Mouse (Mus musculus) neural tube, embryonic 14.5 days (tissue): ENCODE results near the gene Gm35315. TPM values are rescaled to one million over a fixed set of nuclear protein-coding genes. Genes with fewer than 3 reads are reported as not detected.

Experiments
- ATAC-seq: fragments of 200-750 bp; cut with Nextera tagmentation; 2 replicates; pipeline ENCODE4 v1.8.0; 2017; ENCODE audit warnings: low read depth, mild to moderate bottlenecking, moderate TSS enrichment, moderate library complexity
- H3K27ac ChIP-seq: fragments of 300-500 bp; sonication (generic); 2 replicates; pipeline ENCODE4 v1.5.1; 2014; ENCODE audit warnings: low read depth, mild to moderate bottlenecking, control low read depth, low read length, moderate library complexity, mixed read lengths
- H3K27me3 ChIP-seq: fragments of 300-500 bp; sonication (generic); 2 replicates; pipeline ENCODE4 v1.6.1; 2014; ENCODE audit warnings: low read length; ENCODE audit not compliant: control insufficient read depth, insufficient read depth
- H3K36me3 ChIP-seq: fragments of 300-500 bp; sonication (generic); 2 replicates; pipeline ENCODE4 v1.6.1; 2014; ENCODE audit warnings: low read length, mixed read lengths; ENCODE audit not compliant: control insufficient read depth, insufficient read depth
- H3K4me1 ChIP-seq: fragments of 300-500 bp; sonication (generic); 2 replicates; pipeline ENCODE4 v1.6.1; 2014; ENCODE audit warnings: low read length; ENCODE audit not compliant: control insufficient read depth, insufficient read depth
- H3K4me2 ChIP-seq: fragments of 300-500 bp; sonication (generic); 2 replicates; pipeline ENCODE4 v1.6.1; 2014; ENCODE audit warnings: mild to moderate bottlenecking, low read depth, low read length, control low read depth
- H3K4me3 ChIP-seq: fragments of 300-500 bp; sonication (generic); 2 replicates; pipeline ENCODE4 v1.5.1; 2014; ENCODE audit warnings: low read depth, low read length, control low read depth, mixed read lengths
- H3K9ac ChIP-seq: fragments of 300-500 bp; sonication (generic); replicated peaks from 2 replicates; pipeline ENCODE4 v1.6.1; 2014; ENCODE audit warnings: low read depth, mild to moderate bottlenecking, control low read depth, low read length, mixed read lengths
- H3K9me3 ChIP-seq: fragments of 300-500 bp; sonication (generic); 2 replicates; pipeline ENCODE4 v1.6.1; 2016; ENCODE audit warnings: low read length; ENCODE audit not compliant: control insufficient read depth
- WGBS: fragments of 180-500 bp; shearing (Covaris S2); extraction: QIAGEN DNeasy Blood & Tissue Kit; methylation state at CpG from one replicate; pipeline ENCODE4 v1.1.7; 2014; 5-methylcytosine and 5-hydroxymethylcytosine counted together
- polyA plus RNA-seq: library from polyadenylated mRNA; unstranded; fragments of >200 nt; fragmentation: Nextera tagmentation; extraction: Ambion mirVana; gene quantifications from 2 replicates; pipeline ENCODE4 v1.2.1, GENCODE M21; 2014

The Gm35315 gene
- polyA plus RNA-seq, 1 experiment from 2014 or later: 0.50 TPM

DNA sequence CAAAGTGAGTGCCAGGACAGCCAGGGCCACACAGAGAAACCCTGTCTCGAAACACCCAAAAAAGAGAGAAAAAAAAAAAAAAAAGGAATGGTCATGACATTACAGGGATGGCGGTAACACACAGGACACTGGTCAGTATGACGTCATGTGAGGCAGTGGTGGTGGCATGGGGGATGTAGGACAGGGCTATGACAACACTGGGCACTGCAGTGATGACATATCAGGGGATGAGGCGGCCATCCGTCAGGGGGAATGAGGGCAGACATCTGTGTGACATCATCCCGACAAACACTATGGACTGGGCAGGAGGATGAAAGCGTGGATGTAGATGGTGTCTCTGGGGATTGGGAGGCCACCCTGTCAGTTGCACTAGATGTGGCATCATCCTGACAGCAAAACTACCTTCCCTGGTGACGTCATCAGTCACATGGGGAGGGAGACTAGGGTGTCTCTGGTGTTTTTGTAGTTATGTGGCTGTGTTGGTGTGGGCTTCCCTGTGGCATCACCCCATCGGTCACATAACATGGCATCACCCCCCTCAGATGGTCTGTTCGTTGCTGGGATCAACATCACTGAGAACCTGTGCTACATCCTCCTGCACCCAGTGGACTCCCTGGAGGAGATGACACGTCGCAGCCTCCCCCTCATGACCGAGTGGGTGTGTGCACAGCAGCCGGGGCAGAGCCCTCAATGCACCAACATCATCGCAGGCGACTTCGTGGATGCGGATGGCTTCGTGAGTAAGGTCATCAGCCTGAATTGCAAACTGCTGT, 8.8 kb upstream of the Gm35315 start:
- Histone ChIP-seq H3K27ac (no peak overlapping the region), H3K4me1 (peaks cover 23% of the 10 kb centered on the region; the same call in 1 of the 2 replicates), H3K27me3 (no peaks in the 10 kb centered on the region), H3K4me2 (no peak overlapping the region), H3K9me3 (no peaks in the 10 kb centered on the region), H3K4me3 (no peak overlapping the region), H3K36me3 (peaks cover 28% of the 10 kb centered on the region), H3K9ac (no peak overlapping the region)
- 94% methylated on average over 19 of the region's 19 CpGs for WGBS
- ATAC-seq: no peak

DNA sequence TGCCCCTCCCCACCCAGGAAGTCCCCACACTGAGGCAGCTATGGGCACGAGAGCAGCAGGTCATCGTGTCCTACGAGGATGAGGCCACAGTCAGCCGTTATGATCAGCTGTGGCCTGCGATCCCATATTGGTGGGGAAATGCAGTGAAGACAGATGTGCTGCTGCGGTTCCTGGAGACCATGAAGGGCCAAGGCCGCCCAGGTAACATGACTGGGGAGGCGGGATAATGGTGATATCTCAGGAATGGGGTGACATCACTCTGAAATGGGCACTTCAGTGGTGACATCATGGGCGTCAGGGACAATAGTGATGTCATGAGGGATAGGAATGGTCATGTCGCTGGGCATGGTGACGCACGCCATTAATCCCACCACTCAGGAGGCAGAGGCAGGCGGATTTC, 8.2 kb upstream of the Gm35315 start:
- Histone ChIP-seq H3K4me3 (no peak overlapping the region), H3K9ac (no peak overlapping the region), H3K27me3 (no peaks in the 10 kb centered on the region), H3K4me2 (peak overlapping the region; percentile 65; the same call in 1 of the 2 replicates), H3K9me3 (no peaks in the 10 kb centered on the region), H3K36me3 (peaks cover 28% of the 10 kb centered on the region), H3K27ac (no peak overlapping the region), H3K4me1 (peaks cover 23% of the 10 kb centered on the region; the same call in 1 of the 2 replicates)
- 87% methylated on average over 13 of the region's 13 CpGs for WGBS
- no peak for ATAC-seq

DNA sequence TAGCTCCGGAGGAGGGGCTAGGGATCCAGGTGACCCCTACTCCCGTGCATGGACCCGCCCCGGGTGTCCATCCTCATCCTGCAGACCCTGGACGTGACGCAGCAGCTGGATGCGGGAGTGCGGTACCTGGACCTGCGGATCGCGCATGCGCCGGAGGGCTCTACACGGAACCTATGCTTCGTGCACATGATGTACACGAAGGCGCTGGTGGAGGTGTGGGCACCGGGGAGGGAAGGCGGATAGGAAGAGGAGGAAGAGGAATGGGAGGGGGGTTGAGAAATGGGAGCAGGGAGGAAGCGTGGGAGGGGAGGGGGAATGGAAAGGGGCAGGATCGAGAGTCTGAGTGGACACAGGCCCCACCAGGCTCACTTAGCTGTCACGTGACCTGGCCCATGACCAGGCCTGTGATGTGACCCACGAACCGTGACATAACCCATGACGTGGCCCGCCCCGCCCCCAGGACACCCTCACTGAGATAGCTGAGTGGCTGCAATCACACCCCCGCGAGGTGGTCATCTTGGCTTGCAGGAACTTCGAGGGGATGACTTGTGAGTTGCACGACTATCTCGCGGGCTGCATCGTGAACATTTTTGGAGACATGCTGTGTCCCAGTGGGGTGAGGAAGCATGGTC, 7.6 kb upstream of the Gm35315 start:
- ATAC-seq: peak; percentile 62
- Histone ChIP-seq H3K36me3 (peaks cover 28% of the 10 kb centered on the region), H3K27me3 (no peaks in the 10 kb centered on the region), H3K9ac (peak overlapping the region; percentile 39), H3K9me3 (no peaks in the 10 kb centered on the region), H3K4me1 (peaks cover 21% of the 10 kb centered on the region; the same call in 1 of the 2 replicates), H3K4me2 (peak overlapping the region; percentile 65), H3K4me3 (peak overlapping the region; percentile 27), H3K27ac (no peak overlapping the region)
- 25% methylated on average over 34 of the region's 34 CpGs for WGBS

DNA sequence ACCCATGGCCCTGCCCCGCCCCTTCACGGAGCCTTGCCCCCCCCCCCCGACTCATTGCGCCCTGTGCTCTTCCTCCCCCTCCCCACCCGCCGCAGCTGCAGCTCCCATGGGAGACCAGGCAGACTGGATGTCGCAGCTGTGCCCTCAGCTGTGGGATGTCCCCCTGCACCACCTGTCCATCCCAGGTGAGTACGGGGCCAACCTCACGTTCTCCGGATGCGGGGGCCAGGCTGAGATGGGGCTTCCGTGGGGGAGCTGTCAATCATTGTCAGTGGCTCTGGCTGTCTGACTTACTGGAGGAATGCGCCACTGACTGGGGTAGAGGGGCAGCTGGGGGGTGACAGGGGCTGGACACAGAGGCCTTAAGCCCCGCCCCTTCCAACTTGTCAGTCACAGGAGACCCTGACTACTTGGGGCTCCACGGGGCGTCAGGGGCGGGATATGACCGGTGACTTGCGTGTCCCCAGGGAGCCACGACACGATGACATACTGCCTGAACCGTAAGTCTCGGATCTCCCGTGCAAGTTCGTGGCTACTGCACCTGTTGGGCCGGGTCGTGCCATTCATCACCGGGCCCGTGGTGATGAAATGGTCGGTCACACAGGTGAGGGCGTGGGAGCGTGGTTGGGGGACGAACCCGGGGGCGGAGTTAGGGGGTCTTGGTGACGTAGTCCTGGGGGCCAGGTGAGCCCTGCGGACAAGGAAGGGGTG, 6.9 kb upstream of the Gm35315 start:
- 1% methylated on average over 32 of the region's 37 CpGs for WGBS
- H3K9ac ChIP-seq: peak overlapping the region; percentile 39
- H3K27me3 ChIP-seq: no peaks in the 10 kb centered on the region
- peak; percentile 36 for ATAC-seq
- H3K36me3 ChIP-seq: peaks cover 28% of the 10 kb centered on the region
- peak overlapping the region; percentile 65 for H3K4me2 ChIP-seq
- no peaks in the 10 kb centered on the region for H3K9me3 ChIP-seq
- peak overlapping the region; percentile 27 for H3K4me3 ChIP-seq
- peaks cover 15% of the 10 kb centered on the region; the same call in 1 of the 2 replicates for H3K4me1 ChIP-seq
- no peak overlapping the region for H3K27ac ChIP-seq

DNA sequence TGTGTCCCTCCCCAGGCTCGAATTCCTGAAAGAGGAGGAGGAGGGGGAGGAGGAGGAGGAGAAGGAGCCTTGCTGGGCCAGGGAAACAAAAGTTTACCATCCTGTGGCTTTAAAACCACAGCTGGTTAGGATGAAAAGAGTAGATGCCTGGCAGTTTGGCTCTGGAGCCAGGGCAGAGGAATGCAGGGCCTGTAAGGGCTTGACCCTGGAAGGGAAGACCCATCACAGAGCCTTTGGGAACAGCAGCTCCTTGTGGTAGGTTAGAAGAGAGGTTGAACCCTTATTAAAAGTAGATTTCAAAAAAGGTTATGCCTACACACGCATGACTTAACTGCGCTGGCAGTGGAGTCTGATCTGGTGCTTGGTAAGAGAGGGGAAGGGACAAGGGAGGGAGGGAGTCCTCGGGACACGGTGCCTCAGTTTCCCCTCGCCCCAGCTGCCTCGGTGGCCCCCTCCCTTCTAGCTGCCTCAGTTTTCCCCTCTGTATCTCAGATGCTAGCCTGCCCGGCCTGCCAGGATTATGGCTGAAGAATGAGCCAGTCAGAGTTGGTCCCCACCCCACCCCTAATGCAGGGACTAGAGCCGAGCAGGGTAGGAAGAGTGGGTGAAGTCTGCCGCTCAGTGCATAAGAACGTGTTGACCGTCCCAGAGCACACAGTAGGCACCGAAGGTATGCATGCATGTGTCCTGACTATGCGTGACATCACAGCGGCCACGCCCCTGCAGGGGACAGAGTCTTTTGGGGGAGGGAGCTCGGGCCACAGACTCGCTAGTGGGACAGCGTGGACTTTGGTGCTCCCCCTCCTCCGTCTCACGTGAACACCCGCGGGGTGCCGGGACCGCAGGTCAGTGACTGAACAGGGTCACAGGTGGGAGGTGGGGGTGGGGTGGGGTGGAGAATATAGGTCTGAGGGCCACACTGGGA, 5.7 kb upstream of the Gm35315 start, which contains the start of gene Plcxd1:
TSS of gene Plcxd1 (plus strand) at position 314 of the 925 bp plus-strand sequence.
- Histone ChIP-seq H3K27me3 (no peaks in the 10 kb centered on the region), H3K9ac (peak within 1 kb of the TSS; percentile 39; the same call in 1 of the 2 replicates), H3K36me3 (peaks cover 21% of the 10 kb centered on the region), H3K4me3 (no peak within 1 kb of the TSS; the same call in 1 of the 2 replicates), H3K4me1 (peaks cover 13% of the 10 kb centered on the region; the same call in 1 of the 2 replicates), H3K4me2 (peak within 1 kb of the TSS; percentile 65), H3K9me3 (no peaks in the 10 kb centered on the region), H3K27ac (no peak within 1 kb of the TSS)
- 6% methylated on average over 24 of the region's 25 CpGs for WGBS
- ATAC-seq: no peak

DNA sequence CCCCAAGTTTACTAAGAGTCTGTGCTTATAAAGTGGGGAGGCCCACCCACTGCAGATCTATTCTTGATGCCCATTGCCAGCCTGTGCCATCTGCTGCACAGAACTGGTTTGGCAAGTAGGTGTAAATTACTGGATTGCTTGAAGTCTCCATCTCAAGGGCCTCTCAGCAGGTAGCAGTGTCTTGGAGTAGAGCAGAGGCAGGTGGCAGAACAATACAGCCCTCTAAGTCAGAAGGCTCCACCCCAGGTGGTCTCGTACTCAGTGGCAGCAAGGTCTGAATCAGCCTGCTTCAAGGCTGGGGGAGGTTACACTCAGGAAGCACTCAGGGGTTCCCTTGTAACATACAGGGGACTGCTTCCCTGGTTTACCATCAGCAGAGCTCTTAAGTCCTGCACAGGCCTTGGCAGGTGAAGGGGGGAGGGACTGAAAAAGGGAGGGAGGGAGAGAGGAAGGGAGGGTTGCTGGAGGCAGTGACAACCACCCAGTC, 4.8 kb upstream of the Gm35315 start:
- no peaks in the 10 kb centered on the region for H3K9me3 ChIP-seq
- WGBS: 19% methylated on average over 1 of the region's 1 CpGs
- peaks cover 13% of the 10 kb centered on the region; the same call in 1 of the 2 replicates for H3K4me1 ChIP-seq
- ATAC-seq: no peak
- no peaks in the 10 kb centered on the region for H3K27me3 ChIP-seq
- no peak overlapping the region for H3K9ac ChIP-seq
- H3K36me3 ChIP-seq: peaks cover 13% of the 10 kb centered on the region
- H3K4me2 ChIP-seq: no peak overlapping the region
- H3K27ac ChIP-seq: no peak overlapping the region
- H3K4me3 ChIP-seq: no peak overlapping the region

DNA sequence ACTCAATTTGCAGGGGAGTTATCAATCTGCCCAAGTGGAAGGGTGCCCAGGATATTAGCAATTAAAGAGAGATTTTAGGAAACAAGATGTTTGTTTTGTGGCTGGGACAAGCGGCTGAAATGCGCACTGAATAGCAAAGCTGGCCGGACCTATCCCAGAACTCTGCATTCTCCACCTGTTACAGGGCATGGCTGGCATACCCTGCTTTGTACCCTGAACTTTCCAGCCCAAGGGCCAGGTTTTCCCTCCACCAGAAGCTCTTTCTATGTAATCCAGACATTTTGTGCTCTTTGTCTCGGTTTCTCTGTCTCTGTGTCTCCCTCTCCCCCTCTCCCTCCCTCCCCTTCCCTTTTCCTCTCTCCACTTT, 610 bp upstream of the Gm35315 start:
- Histone ChIP-seq H3K4me2 (peak overlapping the region; percentile 68), H3K9me3 (no peaks in the 10 kb centered on the region), H3K27me3 (no peaks in the 10 kb centered on the region), H3K36me3 (no peaks in the 10 kb centered on the region), H3K4me3 (peak overlapping the region; percentile 40), H3K9ac (0 out of 2 replicates have a peak overlapping the region, but pooled peaks have one; percentile 48), H3K4me1 (no peaks in the 10 kb centered on the region), H3K27ac (peak overlapping the region; percentile 10; the same call in 1 of the 2 replicates)
- ATAC-seq: peak; percentile 44
- 3% methylated on average over 4 of the region's 4 CpGs for WGBS

DNA sequence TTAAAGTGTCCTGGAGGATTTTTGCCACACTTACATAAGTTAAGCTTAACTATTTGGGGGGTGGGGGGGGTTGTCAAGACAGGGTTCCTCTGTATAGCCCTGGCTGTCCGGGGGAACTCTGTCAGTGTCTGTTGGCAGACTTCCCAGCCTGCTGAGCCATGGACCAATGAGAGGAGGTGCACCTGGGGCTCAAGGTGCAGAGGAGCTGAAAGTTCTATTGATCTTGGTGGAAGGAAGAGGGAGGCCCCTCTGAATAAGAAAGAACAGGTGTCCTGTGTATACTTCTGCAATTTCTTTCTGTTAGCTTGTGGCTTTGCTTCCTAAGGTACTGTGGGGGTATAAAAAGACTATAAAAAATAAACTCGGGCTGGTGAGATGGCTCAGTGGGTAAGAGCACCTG, 2.7 kb downstream of the Gm35315 start:
- 72% methylated on average over 2 of the region's 2 CpGs for WGBS
- no peak overlapping the region for H3K27ac ChIP-seq

More for the DNA sequence above, 2.7 kb downstream of the Gm35315 start:
- ATAC-seq: no peak
- Histone ChIP-seq H3K4me2 (no peak overlapping the region), H3K4me1 (no peaks in the 10 kb centered on the region), H3K4me3 (no peak overlapping the region), H3K36me3 (no peaks in the 10 kb centered on the region), H3K9ac (no peak overlapping the region), H3K27me3 (no peaks in the 10 kb centered on the region), H3K9me3 (no peaks in the 10 kb centered on the region)
